Mouse (Mus musculus): Measurements from ENCODE around the gene Dlgap1. TPM values are rescaled to one million over a fixed set of nuclear protein-coding genes. Genes with fewer than 3 reads are reported as not detected.

Dlgap1 gene
- polyA plus RNA-seq, 1 experiment from 2014 or later, result 3.8 TPM

DNA sequence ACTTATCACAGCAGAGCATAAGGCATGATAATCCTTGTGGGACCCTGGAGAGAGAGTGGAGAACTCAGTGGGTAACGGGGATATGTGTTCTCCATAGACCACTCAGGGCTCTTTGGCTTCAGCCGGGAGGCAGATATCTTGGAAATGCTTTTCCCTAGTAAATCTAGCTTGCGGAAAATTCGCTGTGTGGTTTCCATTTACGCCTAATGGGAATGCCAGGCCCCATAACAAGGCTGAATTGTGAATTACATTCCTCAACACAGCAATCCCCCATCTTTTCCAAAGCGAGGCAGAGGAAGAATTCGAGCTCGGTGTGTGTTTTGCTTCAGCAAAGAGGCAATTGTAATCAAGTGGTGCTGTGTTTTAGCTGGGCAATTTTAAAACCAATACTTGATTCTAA is 372.4 kb downstream of the Dlgap1 start:
- no peak for ATAC-seq (ENCODE audit: low FRiP score, low TSS enrichment)
- no peak overlapping the region for H3K4me2 ChIP-seq (replicated peaks; ENCODE audit: low read depth, low read length)
- H3K4me3 ChIP-seq (ENCODE audit: low read length), result no peak overlapping the region
- H3K27me3 ChIP-seq (ENCODE audit: control insufficient read depth, insufficient read depth, low read length), result no peaks in the 10 kb centered on the region
- H3K36me3 ChIP-seq (ENCODE audit: control insufficient read depth, insufficient read depth, low read length), result no peaks in the 10 kb centered on the region
- no peak overlapping the region for H3K27ac ChIP-seq (ENCODE audit: low read depth, low read length)
- H3K9ac ChIP-seq (ENCODE audit: low read depth, low read length), result no peak overlapping the region
- 82% methylated on average over 8 of the region's 8 CpGs for WGBS
- no peaks in the 10 kb centered on the region for H3K4me1 ChIP-seq (ENCODE audit: control insufficient read depth, insufficient read depth, low read length)
- H3K9me3 ChIP-seq (ENCODE audit: control insufficient read depth, low read length), result no peaks in the 10 kb centered on the region

DNA sequence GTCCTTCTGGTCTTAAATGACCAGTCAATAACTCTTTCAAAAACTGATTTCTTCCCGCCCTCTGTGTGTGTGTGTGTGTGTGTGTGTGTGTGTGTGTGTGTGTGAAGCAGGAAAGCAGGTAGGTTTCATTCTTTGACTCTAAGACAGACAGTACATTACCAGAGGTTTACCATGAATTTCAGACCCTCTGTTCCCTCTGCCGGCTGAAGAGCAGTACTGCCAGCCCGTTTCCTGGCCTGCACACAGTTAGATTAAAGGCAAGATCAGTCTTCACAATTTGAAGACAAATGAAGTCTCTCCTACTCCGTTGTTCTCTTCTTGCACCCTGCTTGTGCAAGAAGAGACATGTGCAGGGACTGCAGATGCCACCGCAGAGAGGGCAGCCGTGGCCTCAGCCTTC is 373.0 kb downstream of the Dlgap1 start:
- ATAC-seq (ENCODE audit: low FRiP score, low TSS enrichment), result no peak
- Histone ChIP-seq H3K4me3 (ENCODE audit: low read length) (no peak overlapping the region), H3K36me3 (ENCODE audit: control insufficient read depth, insufficient read depth, low read length) (no peaks in the 10 kb centered on the region), H3K4me2 (replicated peaks; ENCODE audit: low read depth, low read length) (no peak overlapping the region), H3K9ac (ENCODE audit: low read depth, low read length) (no peak overlapping the region), H3K4me1 (ENCODE audit: control insufficient read depth, insufficient read depth, low read length) (no peaks in the 10 kb centered on the region), H3K27me3 (ENCODE audit: control insufficient read depth, insufficient read depth, low read length) (no peaks in the 10 kb centered on the region), H3K9me3 (ENCODE audit: control insufficient read depth, low read length) (no peaks in the 10 kb centered on the region), H3K27ac (ENCODE audit: low read depth, low read length) (no peak overlapping the region)
- 77% methylated on average over 6 of the region's 6 CpGs for WGBS

DNA sequence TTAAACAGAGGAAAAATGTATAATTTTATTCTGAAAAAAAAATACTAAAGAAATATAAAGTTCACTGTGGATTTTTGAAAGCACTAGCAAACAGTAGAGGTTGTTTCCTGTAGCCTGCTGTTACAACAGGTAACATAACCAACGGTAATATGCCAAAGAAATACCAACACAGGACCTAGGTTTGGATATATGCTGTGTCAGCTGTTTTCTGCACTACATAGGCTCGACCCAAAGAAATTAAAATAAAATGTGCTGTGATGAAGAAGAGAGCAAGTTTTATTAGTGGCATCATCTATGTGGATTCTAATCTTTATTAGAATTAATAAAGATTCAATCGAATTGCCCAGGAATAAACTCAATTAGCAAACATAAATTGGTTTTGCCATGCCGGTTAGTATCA is 378.5 kb downstream of the Dlgap1 start:
- ATAC-seq (ENCODE audit: low FRiP score, low TSS enrichment), result no peak
- no peaks in the 10 kb centered on the region for H3K9me3 ChIP-seq (ENCODE audit: control insufficient read depth, low read length)
- no peak overlapping the region for H3K9ac ChIP-seq (ENCODE audit: low read depth, low read length)
- H3K27ac ChIP-seq (ENCODE audit: low read depth, low read length), result no peak overlapping the region
- H3K4me3 ChIP-seq (ENCODE audit: low read length), result no peak overlapping the region
- no peak overlapping the region for H3K4me2 ChIP-seq (replicated peaks; ENCODE audit: low read depth, low read length)
- 89% methylated on average over 4 of the region's 4 CpGs for WGBS
- no peaks in the 10 kb centered on the region for H3K27me3 ChIP-seq (ENCODE audit: control insufficient read depth, insufficient read depth, low read length)
- no peaks in the 10 kb centered on the region for H3K36me3 ChIP-seq (ENCODE audit: control insufficient read depth, insufficient read depth, low read length)
- H3K4me1 ChIP-seq (ENCODE audit: control insufficient read depth, insufficient read depth, low read length), result no peaks in the 10 kb centered on the region

DNA sequence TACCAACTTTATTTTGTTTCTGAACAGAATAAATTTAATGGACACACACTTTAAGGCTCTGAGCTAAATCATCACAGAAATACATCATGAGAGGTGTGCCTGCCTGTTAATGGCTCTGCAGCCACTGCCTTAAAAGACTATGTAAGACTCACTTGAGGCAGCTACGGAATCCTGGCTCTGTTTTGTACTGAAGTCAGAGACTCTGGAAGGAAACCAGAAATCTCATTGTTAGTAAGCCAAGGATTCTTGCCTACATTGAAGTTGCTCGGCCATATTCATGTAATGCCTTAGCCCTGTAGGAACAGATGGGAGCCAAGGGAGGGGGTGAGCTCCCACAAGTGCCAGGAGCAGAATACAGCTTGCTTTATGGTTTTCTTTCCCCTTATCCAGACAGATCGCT is 394.7 kb downstream of the Dlgap1 start:
- WGBS, result 73% methylated on average over 3 of the region's 3 CpGs
- H3K4me3 ChIP-seq (ENCODE audit: low read length), result no peak overlapping the region
- H3K9me3 ChIP-seq (ENCODE audit: control insufficient read depth, low read length), result no peaks in the 10 kb centered on the region
- no peaks in the 10 kb centered on the region for H3K36me3 ChIP-seq (ENCODE audit: control insufficient read depth, insufficient read depth, low read length)
- no peaks in the 10 kb centered on the region for H3K27me3 ChIP-seq (ENCODE audit: control insufficient read depth, insufficient read depth, low read length)
- no peak overlapping the region for H3K4me2 ChIP-seq (replicated peaks; ENCODE audit: low read depth, low read length)
- H3K9ac ChIP-seq (ENCODE audit: low read depth, low read length), result no peak overlapping the region
- no peak overlapping the region for H3K27ac ChIP-seq (ENCODE audit: low read depth, low read length)
- no peak for ATAC-seq (ENCODE audit: low FRiP score, low TSS enrichment)
- H3K4me1 ChIP-seq (ENCODE audit: control insufficient read depth, insufficient read depth, low read length), result no peaks in the 10 kb centered on the region

DNA sequence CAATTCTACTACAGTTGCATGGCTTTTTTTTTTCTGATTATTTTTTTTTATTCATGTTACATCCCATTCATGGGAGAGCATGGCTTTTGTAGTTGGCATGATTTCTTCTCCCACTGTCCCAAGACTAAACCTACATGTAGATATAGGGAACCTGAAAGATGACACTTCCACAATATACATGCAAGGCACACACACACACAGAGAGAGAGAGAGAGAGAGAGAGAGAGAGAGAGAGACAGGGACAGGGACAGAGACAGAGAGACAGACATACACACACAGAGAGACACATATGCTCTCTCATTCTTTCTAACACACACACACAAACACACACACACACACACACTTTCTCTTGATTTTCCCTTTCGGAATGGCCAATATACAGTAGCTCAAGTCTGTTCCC is 395.1 kb downstream of the Dlgap1 start:
- no peak for ATAC-seq (ENCODE audit: low FRiP score, low TSS enrichment)
- WGBS, result 78% methylated on average over 1 of the region's 1 CpGs
- no peaks in the 10 kb centered on the region for H3K27me3 ChIP-seq (ENCODE audit: control insufficient read depth, insufficient read depth, low read length)
- H3K4me2 ChIP-seq (replicated peaks; ENCODE audit: low read depth, low read length), result no peak overlapping the region
- H3K4me1 ChIP-seq (ENCODE audit: control insufficient read depth, insufficient read depth, low read length), result no peaks in the 10 kb centered on the region
- no peak overlapping the region for H3K27ac ChIP-seq (ENCODE audit: low read depth, low read length)
- no peak overlapping the region for H3K4me3 ChIP-seq (ENCODE audit: low read length)
- H3K9me3 ChIP-seq (ENCODE audit: control insufficient read depth, low read length), result no peaks in the 10 kb centered on the region
- H3K36me3 ChIP-seq (ENCODE audit: control insufficient read depth, insufficient read depth, low read length), result no peaks in the 10 kb centered on the region
- no peak overlapping the region for H3K9ac ChIP-seq (ENCODE audit: low read depth, low read length)

DNA sequence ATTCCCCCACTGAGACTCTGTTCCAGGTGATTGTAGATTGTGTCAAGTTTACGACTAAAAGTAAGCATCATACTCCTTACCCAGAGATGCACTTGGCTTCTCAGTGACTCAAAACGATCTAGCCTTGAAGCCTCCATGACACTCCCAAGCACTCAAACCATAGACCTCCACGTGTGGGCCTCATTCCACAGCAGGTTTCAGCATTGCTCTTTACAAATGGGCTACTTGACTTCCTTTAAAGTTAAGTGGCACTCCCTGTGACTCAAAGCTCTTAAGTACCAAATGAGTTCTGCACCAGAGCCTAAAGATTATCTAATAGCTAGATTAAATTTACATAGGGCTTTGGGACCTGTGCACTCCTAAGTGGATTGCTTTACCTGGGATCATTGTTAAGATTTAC is 400.3 kb downstream of the Dlgap1 start:
- Histone ChIP-seq H3K27ac (ENCODE audit: low read depth, low read length) (no peak overlapping the region), H3K4me2 (replicated peaks; ENCODE audit: low read depth, low read length) (no peak overlapping the region), H3K27me3 (ENCODE audit: control insufficient read depth, insufficient read depth, low read length) (no peaks in the 10 kb centered on the region), H3K4me1 (ENCODE audit: control insufficient read depth, insufficient read depth, low read length) (no peaks in the 10 kb centered on the region), H3K9me3 (ENCODE audit: control insufficient read depth, low read length) (no peaks in the 10 kb centered on the region), H3K4me3 (ENCODE audit: low read length) (no peak overlapping the region), H3K9ac (ENCODE audit: low read depth, low read length) (no peak overlapping the region), H3K36me3 (ENCODE audit: control insufficient read depth, insufficient read depth, low read length) (no peaks in the 10 kb centered on the region)
- WGBS, result 73% methylated on average over 3 of the region's 3 CpGs
- ATAC-seq (ENCODE audit: low FRiP score, low TSS enrichment), result no peak

DNA sequence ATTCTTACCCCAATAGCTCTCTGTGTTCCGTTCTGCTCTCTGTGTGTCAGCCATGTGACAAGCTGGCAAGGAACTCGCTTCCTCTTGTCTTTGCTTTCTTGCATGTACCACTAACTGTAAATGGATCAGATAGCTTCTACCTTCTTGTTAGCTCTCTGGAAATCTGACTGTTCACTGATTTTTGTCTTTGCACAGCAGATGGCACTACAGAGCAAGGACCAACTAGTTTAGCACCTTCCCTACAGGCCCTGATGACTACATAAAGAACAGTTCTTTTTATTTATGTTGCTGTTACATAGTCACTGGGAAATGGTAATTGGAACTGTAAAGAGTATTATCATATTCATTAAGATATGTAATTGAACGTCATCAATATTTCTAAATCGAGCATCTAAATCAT is 408.1 kb downstream of the Dlgap1 start:
- H3K27me3 ChIP-seq (ENCODE audit: control insufficient read depth, insufficient read depth, low read length), result no peaks in the 10 kb centered on the region
- no peaks in the 10 kb centered on the region for H3K36me3 ChIP-seq (ENCODE audit: control insufficient read depth, insufficient read depth, low read length)
- no peak overlapping the region for H3K27ac ChIP-seq (ENCODE audit: low read depth, low read length)
- H3K9me3 ChIP-seq (ENCODE audit: control insufficient read depth, low read length), result no peaks in the 10 kb centered on the region
- 73% methylated on average over 4 of the region's 4 CpGs for WGBS
- no peak overlapping the region for H3K9ac ChIP-seq (ENCODE audit: low read depth, low read length)
- no peak overlapping the region for H3K4me3 ChIP-seq (ENCODE audit: low read length)
- ATAC-seq (ENCODE audit: low FRiP score, low TSS enrichment), result no peak
- H3K4me1 ChIP-seq (ENCODE audit: control insufficient read depth, insufficient read depth, low read length), result no peaks in the 10 kb centered on the region
- no peak overlapping the region for H3K4me2 ChIP-seq (replicated peaks; ENCODE audit: low read depth, low read length)

DNA sequence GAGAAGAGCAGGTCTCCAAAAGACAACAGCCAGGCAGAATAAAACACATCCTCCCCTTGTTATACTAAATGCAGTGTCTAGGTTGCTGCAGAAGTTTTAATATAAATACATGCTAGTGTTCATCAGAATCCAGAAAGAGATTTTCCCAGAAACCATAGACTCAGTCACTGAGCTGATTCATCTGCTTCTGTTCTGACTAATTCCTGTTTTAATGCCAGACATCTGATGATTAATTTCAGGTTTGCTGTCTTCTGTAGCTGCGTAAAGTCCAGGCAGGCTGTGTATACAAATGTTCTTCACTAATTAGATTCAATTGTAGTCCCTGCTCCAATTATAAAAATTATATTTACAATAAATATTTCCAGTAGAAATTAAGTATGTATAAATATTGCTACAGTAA is 419.6 kb downstream of the Dlgap1 start:
- Histone ChIP-seq H3K9me3 (ENCODE audit: control insufficient read depth, low read length) (no peaks in the 10 kb centered on the region), H3K36me3 (ENCODE audit: control insufficient read depth, insufficient read depth, low read length) (no peaks in the 10 kb centered on the region), H3K9ac (ENCODE audit: low read depth, low read length) (no peak overlapping the region), H3K4me1 (ENCODE audit: control insufficient read depth, insufficient read depth, low read length) (no peaks in the 10 kb centered on the region), H3K27ac (ENCODE audit: low read depth, low read length) (no peak overlapping the region), H3K4me2 (replicated peaks; ENCODE audit: low read depth, low read length) (no peak overlapping the region), H3K4me3 (ENCODE audit: low read length) (no peak overlapping the region), H3K27me3 (ENCODE audit: control insufficient read depth, insufficient read depth, low read length) (no peaks in the 10 kb centered on the region)
- ATAC-seq (ENCODE audit: low FRiP score, low TSS enrichment), result no peak
- 79% methylated on average over 1 of the region's 1 CpGs for WGBS

DNA sequence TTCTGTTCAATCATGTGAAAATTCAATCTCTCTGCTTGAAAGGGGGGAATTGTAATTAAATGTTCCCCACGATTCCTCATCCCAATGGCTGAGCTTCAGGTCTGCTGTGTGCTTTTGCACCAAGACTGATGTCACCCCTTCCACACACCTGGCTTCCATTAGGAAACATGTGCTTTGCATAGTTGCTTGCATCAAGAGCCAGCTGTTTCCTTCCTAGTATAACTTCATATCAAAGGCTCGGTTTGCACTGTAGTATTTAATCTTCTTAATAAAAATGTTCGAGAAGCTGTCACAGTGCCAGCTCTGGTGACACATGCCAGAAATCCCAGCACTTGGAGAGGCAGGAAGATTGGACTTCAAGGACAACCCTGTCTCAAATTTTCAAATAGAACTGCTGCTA is 428.3 kb downstream of the Dlgap1 start:
- no peak for ATAC-seq (ENCODE audit: low FRiP score, low TSS enrichment)
- WGBS, result 41% methylated on average over 3 of the region's 3 CpGs
- no peak overlapping the region for H3K4me2 ChIP-seq (replicated peaks; ENCODE audit: low read depth, low read length)

DNA sequence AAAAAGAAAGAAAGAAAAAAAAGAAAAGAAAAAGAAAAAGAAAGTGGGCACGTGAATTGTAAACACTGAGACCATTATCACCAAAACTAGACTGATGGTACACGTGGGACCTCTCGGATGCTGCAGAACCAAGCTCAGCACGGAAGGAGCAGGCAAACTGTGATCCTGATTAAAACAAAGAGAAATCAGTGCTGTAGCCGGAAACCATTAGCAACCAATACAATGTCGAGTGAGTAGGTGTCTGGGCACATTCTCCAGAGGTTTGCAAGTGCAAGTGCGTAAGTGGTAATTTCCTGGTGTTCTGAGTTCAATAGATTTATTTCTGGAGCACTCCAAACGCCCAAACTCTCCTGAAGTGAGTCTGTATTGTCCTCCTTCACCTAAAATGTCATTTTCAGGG is 428.8 kb downstream of the Dlgap1 start:
- H3K9ac ChIP-seq (ENCODE audit: low read depth, low read length), result no peak overlapping the region
- no peaks in the 10 kb centered on the region for H3K27me3 ChIP-seq (ENCODE audit: control insufficient read depth, insufficient read depth, low read length)
- no peak overlapping the region for H3K27ac ChIP-seq (ENCODE audit: low read depth, low read length)
- no peaks in the 10 kb centered on the region for H3K36me3 ChIP-seq (ENCODE audit: control insufficient read depth, insufficient read depth, low read length)
- no peak overlapping the region for H3K4me2 ChIP-seq (replicated peaks; ENCODE audit: low read depth, low read length)
- ATAC-seq (ENCODE audit: low FRiP score, low TSS enrichment), result no peak
- H3K4me1 ChIP-seq (ENCODE audit: control insufficient read depth, insufficient read depth, low read length), result no peaks in the 10 kb centered on the region
- WGBS, result 67% methylated on average over 8 of the region's 8 CpGs
- no peaks in the 10 kb centered on the region for H3K9me3 ChIP-seq (ENCODE audit: control insufficient read depth, low read length)
- no peak overlapping the region for H3K4me3 ChIP-seq (ENCODE audit: low read length)

More for the DNA sequence above, 428.3 kb downstream of the Dlgap1 start:
- H3K4me1 ChIP-seq (ENCODE audit: control insufficient read depth, insufficient read depth, low read length), result no peaks in the 10 kb centered on the region
- H3K36me3 ChIP-seq (ENCODE audit: control insufficient read depth, insufficient read depth, low read length), result no peaks in the 10 kb centered on the region
- H3K9me3 ChIP-seq (ENCODE audit: control insufficient read depth, low read length), result no peaks in the 10 kb centered on the region
- H3K9ac ChIP-seq (ENCODE audit: low read depth, low read length), result no peak overlapping the region
- no peak overlapping the region for H3K4me3 ChIP-seq (ENCODE audit: low read length)
- no peaks in the 10 kb centered on the region for H3K27me3 ChIP-seq (ENCODE audit: control insufficient read depth, insufficient read depth, low read length)
- no peak overlapping the region for H3K27ac ChIP-seq (ENCODE audit: low read depth, low read length)

Data from kidney, embryonic 14.5 days (tissue).